Mouse (Mus musculus): ENCODE measurements around the gene Kat6b. TPM values are rescaled to one million over a fixed set of nuclear protein-coding genes. Genes with fewer than 3 reads are reported as not detected.
A peak's percentile ranks its signal among the peaks of the same experiment; 100 is the strongest.
"Not testable (repeated sequence)": the region's sequence is repeated elsewhere in the genome, so short reads cannot be mapped to it uniquely, and the experiment has no call there.

Kat6b gene
- polyA plus RNA-seq, 1 experiment, result 26.3 TPM

DNA sequence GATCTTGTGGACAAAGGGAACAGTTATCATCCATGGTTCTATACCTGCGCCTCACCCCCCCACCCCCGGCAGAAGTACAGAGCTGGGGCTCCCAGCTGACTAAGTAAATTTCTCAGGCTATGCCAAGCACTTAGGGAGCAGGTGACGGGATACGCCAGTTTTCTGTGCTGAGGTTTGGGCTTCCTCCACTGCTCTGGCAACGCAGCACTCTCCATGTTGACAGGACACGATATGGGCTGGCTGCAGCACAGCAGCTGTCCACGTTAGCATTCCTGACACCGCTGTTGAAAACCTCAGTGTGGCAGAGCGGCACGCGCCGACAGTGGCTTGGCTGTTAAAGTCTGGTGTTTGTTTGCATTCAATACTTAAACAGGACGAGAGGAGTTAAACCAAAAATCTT is 177.9 kb downstream of the Kat6b start:
- TF ChIP-seq CTCF (IDR thresholded peaks at IDR 0.05; ENCODE audit: extremely low read depth, insufficient read depth, low read length) (no peak), POLR2A (IDR thresholded peaks at IDR 0.05; ENCODE audit: extremely low read depth, insufficient read depth, low read length) (no peak)
- Histone ChIP-seq H3K4me3 (ENCODE audit: insufficient read depth, low read length) (no peak overlapping the region), H3K4me1 (ENCODE audit: control insufficient read depth, insufficient read depth, low read length) (peaks cover 9% of the 10 kb centered on the region), H3K27ac (ENCODE audit: insufficient read depth, low read length) (no peak overlapping the region)

DNA sequence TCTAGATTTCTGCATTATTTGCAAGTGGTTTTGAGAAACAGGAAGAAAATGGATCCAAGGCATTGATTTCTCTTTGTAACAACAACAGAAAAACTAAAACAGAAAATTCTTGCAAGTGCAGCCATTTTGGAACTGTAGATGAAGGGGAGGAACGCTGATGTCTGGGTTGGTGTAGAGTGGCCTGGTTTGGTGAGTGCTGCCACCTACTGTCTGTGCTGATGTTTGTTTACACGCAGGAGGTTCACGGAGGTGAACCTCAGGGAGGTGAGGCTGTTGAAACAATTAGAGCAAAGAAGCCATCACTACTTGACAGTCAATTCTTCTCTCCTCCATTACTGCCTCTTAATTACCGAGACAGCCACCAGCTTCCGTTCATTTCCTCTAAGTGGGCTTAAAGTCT is 178.4 kb downstream of the Kat6b start:
- no peak overlapping the region for H3K4me3 ChIP-seq (ENCODE audit: insufficient read depth, low read length)
- TF ChIP-seq POLR2A (IDR thresholded peaks at IDR 0.05; ENCODE audit: extremely low read depth, insufficient read depth, low read length) (no peak), CTCF (IDR thresholded peaks at IDR 0.05; ENCODE audit: extremely low read depth, insufficient read depth, low read length) (peak; percentile 83)
- H3K27ac ChIP-seq (ENCODE audit: insufficient read depth, low read length), result no peak overlapping the region

DNA sequence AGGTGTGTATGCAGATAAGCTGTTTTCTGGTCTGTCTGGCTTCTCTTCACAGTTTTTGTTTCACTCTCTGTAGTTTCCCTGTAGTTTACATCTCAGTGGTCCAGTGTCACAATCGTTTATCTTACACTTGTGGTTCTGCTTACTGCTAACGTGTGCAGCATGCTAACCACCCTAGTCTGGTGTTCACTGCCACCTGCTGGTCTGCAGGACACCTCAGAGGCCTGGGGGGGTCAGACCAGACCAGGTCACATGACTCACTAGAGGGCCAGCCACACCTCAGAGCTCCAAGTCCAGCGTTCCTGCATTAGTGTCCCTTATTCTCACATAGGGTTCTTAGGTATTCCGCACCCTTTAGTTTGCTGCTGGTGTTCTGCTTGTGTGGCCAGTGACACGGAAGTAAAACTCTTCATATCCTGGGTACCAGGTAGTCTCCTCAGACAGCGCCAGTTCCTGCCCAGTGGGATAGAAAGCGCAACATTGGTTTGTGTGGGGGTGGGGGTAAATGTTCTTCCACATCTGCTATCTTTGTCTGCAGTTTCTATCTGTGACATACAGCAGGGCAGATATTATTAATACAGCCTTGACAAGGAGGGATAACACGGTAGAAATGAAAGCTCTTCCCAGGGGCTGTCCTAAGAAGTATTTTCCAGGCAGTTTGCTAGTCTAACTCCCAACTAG is 181.4 kb downstream of the Kat6b start:
- Histone ChIP-seq H3K27ac (ENCODE audit: insufficient read depth, low read length) (no peak overlapping the region), H3K4me1 (ENCODE audit: control insufficient read depth, insufficient read depth, low read length) (peaks cover 4% of the 10 kb centered on the region), H3K4me3 (ENCODE audit: insufficient read depth, low read length) (no peak overlapping the region)
- TF ChIP-seq CTCF (IDR thresholded peaks at IDR 0.05; ENCODE audit: extremely low read depth, insufficient read depth, low read length), result 0 out of 2 replicates have a peak, but pooled peaks have one; percentile 20
- no peak for TF ChIP-seq POLR2A (IDR thresholded peaks at IDR 0.05; ENCODE audit: extremely low read depth, insufficient read depth, low read length)

More for the DNA sequence above, 178.4 kb downstream of the Kat6b start:
- peaks cover 7% of the 10 kb centered on the region for H3K4me1 ChIP-seq (ENCODE audit: control insufficient read depth, insufficient read depth, low read length)

DNA sequence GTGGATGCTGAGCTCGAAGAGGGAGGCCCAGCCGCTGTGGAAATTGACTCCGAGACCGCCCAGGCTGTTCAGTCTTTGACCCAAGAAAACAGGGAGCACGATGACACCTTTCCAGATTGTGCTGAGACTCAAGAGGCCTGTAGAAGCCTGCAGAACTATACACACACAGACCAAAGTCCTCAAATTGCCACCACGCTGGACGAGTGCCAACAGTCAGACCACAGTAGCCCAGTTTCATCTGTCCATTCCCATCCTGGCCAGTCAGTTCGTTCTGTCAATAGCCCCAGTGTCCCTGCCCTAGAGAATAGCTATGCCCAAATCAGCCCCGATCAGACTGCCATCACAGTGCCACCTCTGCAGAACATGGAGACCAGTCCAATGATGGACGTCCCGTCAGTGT is 188.0 kb downstream of the Kat6b start:
- H3K4me3 ChIP-seq (ENCODE audit: insufficient read depth, low read length), result no peak overlapping the region
- TF ChIP-seq POLR2A (IDR thresholded peaks at IDR 0.05; ENCODE audit: extremely low read depth, insufficient read depth, low read length), result no peak
- TF ChIP-seq CTCF (IDR thresholded peaks at IDR 0.05; ENCODE audit: extremely low read depth, insufficient read depth, low read length), result no peak
- H3K4me1 ChIP-seq (ENCODE audit: control insufficient read depth, insufficient read depth, low read length), result no peaks in the 10 kb centered on the region; the same call in 1 of the 2 replicates
- H3K27ac ChIP-seq (ENCODE audit: insufficient read depth, low read length), result no peak overlapping the region

DNA sequence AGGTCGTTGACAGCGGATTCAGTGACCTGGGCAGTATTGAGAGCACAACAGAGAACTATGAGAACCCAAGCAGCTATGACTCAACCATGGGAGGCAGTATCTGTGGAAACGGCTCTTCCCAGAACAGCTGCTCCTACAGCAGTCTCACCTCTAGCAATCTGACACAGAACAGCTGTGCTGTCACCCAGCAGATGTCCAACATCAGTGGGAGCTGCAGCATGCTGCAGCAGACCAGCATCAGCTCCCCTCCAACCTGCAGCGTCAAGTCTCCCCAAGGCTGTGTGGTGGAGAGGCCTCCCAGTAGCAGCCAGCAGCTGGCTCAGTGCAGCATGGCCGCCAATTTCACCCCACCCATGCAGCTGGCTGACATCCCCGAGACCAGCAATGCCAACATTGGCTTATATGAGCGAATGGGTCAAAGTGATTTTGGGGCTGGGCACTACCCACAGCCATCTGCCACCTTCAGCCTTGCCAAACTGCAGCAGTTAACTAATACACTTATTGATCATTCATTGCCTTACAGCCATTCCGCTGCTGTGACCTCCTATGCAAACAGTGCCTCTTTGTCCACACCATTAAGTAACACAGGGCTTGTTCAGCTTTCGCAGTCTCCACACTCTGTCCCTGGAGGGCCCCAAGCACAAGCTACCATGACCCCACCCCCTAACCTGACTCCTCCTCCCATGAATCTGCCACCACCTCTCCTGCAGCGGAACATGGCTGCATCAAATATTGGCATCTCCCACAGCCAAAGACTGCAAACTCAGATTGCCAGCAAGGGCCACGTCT is 188.6 kb downstream of the Kat6b start:
- H3K4me3 ChIP-seq (ENCODE audit: insufficient read depth, low read length), result no peak overlapping the region
- H3K27ac ChIP-seq (ENCODE audit: insufficient read depth, low read length), result no peak overlapping the region
- TF ChIP-seq CTCF (IDR thresholded peaks at IDR 0.05; ENCODE audit: extremely low read depth, insufficient read depth, low read length) (no peak), POLR2A (IDR thresholded peaks at IDR 0.05; ENCODE audit: extremely low read depth, insufficient read depth, low read length) (no peak)
- no peaks in the 10 kb centered on the region; the same call in 1 of the 2 replicates for H3K4me1 ChIP-seq (ENCODE audit: control insufficient read depth, insufficient read depth, low read length)

DNA sequence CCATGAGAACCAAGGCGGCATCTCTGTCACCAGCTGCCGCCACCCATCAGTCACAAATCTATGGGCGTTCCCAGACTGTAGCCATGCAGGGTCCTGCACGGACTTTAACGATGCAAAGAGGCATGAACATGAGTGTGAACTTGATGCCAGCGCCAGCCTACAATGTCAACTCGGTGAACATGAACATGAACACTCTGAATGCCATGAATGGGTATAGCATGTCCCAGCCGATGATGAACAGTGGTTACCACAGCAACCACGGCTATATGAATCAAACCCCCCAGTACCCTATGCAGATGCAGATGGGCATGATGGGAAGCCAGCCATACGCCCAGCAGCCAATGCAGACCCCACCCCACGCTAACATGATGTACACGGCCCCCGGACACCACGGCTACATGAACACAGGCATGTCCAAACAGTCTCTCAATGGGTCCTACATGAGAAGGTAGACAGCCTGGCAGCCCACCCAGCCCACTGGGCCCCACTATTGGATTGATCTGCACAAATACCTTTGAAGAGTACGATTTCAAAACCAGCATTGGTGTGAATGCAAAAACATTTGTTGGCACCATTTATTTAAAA is 189.3 kb downstream of the Kat6b start:
- not testable (repeated sequence) for H3K4me3 ChIP-seq (ENCODE audit: insufficient read depth, low read length); H3K4me1 ChIP-seq (ENCODE audit: control insufficient read depth, insufficient read depth, low read length); H3K27ac ChIP-seq (ENCODE audit: insufficient read depth, low read length)

DNA sequence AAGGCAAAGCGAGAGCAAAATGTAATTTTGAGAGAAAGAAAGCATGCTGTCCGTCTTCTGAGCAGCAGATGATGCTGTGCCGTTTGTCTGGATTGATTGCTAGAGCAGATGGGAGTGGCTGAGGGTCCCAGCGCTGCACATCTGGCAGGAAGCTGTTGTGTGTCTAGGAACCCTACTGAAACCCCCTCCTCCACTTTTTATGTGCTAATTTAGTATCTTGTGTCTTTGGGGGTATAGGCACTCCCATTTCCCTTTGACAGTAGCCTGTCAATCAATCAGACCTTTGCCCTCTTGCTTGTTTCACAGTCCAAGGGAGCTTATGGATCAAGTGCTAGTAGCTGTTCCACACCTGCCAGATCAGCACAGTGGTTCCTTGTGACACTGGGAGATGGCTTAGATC is 191.9 kb downstream of the Kat6b start:
- no peak overlapping the region for H3K27ac ChIP-seq (ENCODE audit: insufficient read depth, low read length)
- H3K4me1 ChIP-seq (ENCODE audit: control insufficient read depth, insufficient read depth, low read length), result no peaks in the 10 kb centered on the region; the same call in 1 of the 2 replicates
- no peak overlapping the region for H3K4me3 ChIP-seq (ENCODE audit: insufficient read depth, low read length)
- TF ChIP-seq POLR2A (IDR thresholded peaks at IDR 0.05; ENCODE audit: extremely low read depth, insufficient read depth, low read length) (no peak), CTCF (IDR thresholded peaks at IDR 0.05; ENCODE audit: extremely low read depth, insufficient read depth, low read length) (no peak)

DNA sequence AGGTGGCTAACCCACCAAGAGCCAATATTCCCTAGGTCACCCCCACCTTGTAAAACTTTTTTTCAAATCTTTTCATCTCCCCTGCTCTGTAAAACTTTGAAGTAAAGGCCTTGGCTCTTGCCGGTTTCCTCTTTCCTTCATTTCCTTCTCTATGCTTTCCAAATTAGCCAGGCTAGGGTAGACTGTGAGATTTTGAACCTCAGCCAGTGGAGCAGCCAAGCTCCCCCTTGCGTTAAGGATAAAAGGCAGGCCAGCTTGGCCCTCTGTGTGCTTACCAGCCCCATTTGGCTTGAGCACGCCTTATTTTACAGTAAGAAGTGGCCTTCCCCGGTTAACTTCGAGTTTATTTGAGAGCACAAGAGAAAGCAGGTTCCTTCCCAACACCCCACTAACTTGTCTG is 193.2 kb downstream of the Kat6b start:
- no peak overlapping the region for H3K27ac ChIP-seq (ENCODE audit: insufficient read depth, low read length)

DNA sequence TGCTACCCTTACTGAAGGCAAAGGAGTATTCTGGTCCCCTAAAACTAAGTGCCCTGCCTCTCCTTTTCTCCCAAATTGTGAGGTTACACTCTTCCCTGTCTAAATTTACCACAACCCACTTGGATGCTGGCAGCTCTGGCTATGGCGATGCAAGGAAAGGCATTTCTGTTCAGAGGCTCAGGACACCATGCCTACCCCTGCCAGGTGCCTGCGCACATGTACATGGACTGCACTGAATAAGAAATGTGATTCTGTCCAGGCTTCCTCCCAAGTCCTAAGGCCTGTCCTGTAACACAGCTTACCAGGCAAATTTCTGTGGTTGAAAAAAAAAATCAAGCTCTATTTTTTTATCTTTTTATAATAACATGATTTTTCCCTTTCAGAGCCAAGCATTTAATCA is 195.0 kb downstream of the Kat6b start:
- Histone ChIP-seq H3K4me3 (ENCODE audit: insufficient read depth, low read length) (no peak overlapping the region), H3K27ac (ENCODE audit: insufficient read depth, low read length) (no peak overlapping the region), H3K4me1 (ENCODE audit: control insufficient read depth, insufficient read depth, low read length) (no peaks in the 10 kb centered on the region; the same call in 1 of the 2 replicates)
- TF ChIP-seq POLR2A (IDR thresholded peaks at IDR 0.05; ENCODE audit: extremely low read depth, insufficient read depth, low read length), result no peak
- TF ChIP-seq CTCF (IDR thresholded peaks at IDR 0.05; ENCODE audit: extremely low read depth, insufficient read depth, low read length), result no peak

More for the DNA sequence above, 193.2 kb downstream of the Kat6b start:
- H3K4me3 ChIP-seq (ENCODE audit: insufficient read depth, low read length), result no peak overlapping the region
- TF ChIP-seq POLR2A (IDR thresholded peaks at IDR 0.05; ENCODE audit: extremely low read depth, insufficient read depth, low read length), result no peak
- TF ChIP-seq CTCF (IDR thresholded peaks at IDR 0.05; ENCODE audit: extremely low read depth, insufficient read depth, low read length), result no peak
- no peaks in the 10 kb centered on the region; the same call in 1 of the 2 replicates for H3K4me1 ChIP-seq (ENCODE audit: control insufficient read depth, insufficient read depth, low read length)
